In the genomic region with DNA sequence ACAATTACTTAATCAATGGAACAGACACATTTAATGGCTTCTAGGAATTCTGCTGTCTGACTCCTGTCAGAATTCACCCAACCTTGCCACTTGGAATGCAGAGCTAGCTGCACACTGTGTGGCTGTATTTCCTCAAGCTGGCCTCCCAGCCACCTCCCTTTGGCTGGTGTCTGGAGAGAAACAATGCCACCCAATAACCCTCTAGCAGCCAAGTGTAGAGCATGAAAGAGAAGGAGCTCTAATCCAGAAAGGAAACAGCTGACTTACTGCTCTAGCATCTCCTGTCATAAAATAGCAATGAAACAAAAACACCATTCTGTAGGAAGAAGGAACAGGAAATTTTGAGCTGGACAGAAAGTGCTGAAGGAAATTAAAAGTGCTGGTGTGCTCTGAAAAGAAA, we compare ENCODE assay signal across 12 mouse cellular contexts.
DNase-seq lines count a peak whose midpoint lies in the region; ATAC-seq and TF ChIP-seq lines count a peak whose summit lies in the region.
"Had no signal": no experiment of that assay in that cellular context is flagged by ENCODE, and none has a peak within 500 bp of the region (broad histone marks: within the 10 kb centered on the region; RNA-seq: fewer than 3 reads in every experiment).

No protein-coding gene starts in this region.

- no peaks in the 10 kb centered on the region for H3K27me3 ChIP-seq in heart, adult 2 months (ENCODE audit: control insufficient read depth, insufficient read depth, low read length)
- no peaks in the 10 kb centered on the region for H3K27me3 ChIP-seq in kidney, embryonic 16.5 days (ENCODE audit: insufficient read depth, low read length)
- no peaks in the 10 kb centered on the region for H3K27me3 ChIP-seq in kidney, embryonic 14.5 days (ENCODE audit: control insufficient read depth, insufficient read depth, low read length)
- no peaks in the 10 kb centered on the region for H3K27me3 ChIP-seq in neural tube, embryonic 13.5 days
- H3K27me3 ChIP-seq in neural tube, embryonic 15.5 days (replicated peaks) = no peaks in the 10 kb centered on the region

- TF ChIP-seq CTCF in heart, adult 2 months (IDR thresholded peaks at IDR 0.05) = no peak

- TF ChIP-seq POLR2A in heart, adult 2 months (IDR thresholded peaks at IDR 0.05; ENCODE audit: insufficient read depth, low read depth, low read length) = no peak

- peak overlapping the region; percentile 55 for H3K27ac ChIP-seq in heart, adult 2 months
- peak overlapping the region; percentile 64 for H3K27ac ChIP-seq in kidney, embryonic 16.5 days (ENCODE audit: low read length)
- no peak overlapping the region for H3K27ac ChIP-seq in kidney, embryonic 14.5 days (ENCODE audit: low read depth, low read length)
- 0 out of 2 replicates have a peak overlapping the region, but pooled peaks have one; percentile 33 for H3K27ac ChIP-seq in neural tube, embryonic 13.5 days (replicated peaks)
- H3K27ac ChIP-seq in neural tube, embryonic 15.5 days (replicated peaks) = no peak overlapping the region

- peaks cover 19% of the 10 kb centered on the region for H3K4me1 ChIP-seq in heart, adult 2 months (ENCODE audit: control insufficient read depth, insufficient read depth, low read length)
- H3K4me1 ChIP-seq in kidney, embryonic 16.5 days (ENCODE audit: insufficient read depth, low read length) = peaks cover 34% of the 10 kb centered on the region
- peaks cover 30% of the 10 kb centered on the region for H3K4me1 ChIP-seq in kidney, embryonic 14.5 days (ENCODE audit: control insufficient read depth, insufficient read depth, low read length)
- peaks cover 12% of the 10 kb centered on the region; the same call in 1 of the 2 replicates for H3K4me1 ChIP-seq in neural tube, embryonic 13.5 days (replicated peaks)
- peaks cover 7% of the 10 kb centered on the region for H3K4me1 ChIP-seq in neural tube, embryonic 15.5 days

- no peak for TF ChIP-seq EP300 in heart, adult 2 months (IDR thresholded peaks at IDR 0.05; ENCODE audit: insufficient read depth, low read depth, low read length)

- intact Hi-C loops in heart, adult 2 months (cut with DNase I) = loop anchor here (1.0 kb wide), 1 partner anchor 30 kb away; no protein-coding TSS in a partner anchor
- intact Hi-C loops in heart, postnatal 14 days (cut with DNase I) = no loop called here

- DNase-seq in heart, adult 2 months = no peak
- no peak for DNase-seq in heart, postnatal 14 days
- no peak for DNase-seq in cerebellum, adult 9-10 months
- no peak for DNase-seq in embryo, embryonic 11 days
- DNase-seq: cerebellum, adult 2 months; gastrocnemius, postnatal 36 days; spleen, adult 18-20 months had no signal

- H3K9me3 ChIP-seq in kidney, embryonic 16.5 days (ENCODE audit: low read length) = no peaks in the 10 kb centered on the region
- H3K9me3 ChIP-seq in kidney, embryonic 14.5 days (ENCODE audit: control insufficient read depth, low read length) = no peaks in the 10 kb centered on the region
- H3K9me3 ChIP-seq in neural tube, embryonic 13.5 days = no peaks in the 10 kb centered on the region
- no peaks in the 10 kb centered on the region for H3K9me3 ChIP-seq in neural tube, embryonic 15.5 days (replicated peaks)

- H3K4me2 ChIP-seq in kidney, embryonic 16.5 days (replicated peaks; ENCODE audit: low read depth, low read length) = no peak overlapping the region
- no peak overlapping the region for H3K4me2 ChIP-seq in kidney, embryonic 14.5 days (replicated peaks; ENCODE audit: low read depth, low read length)
- no peak overlapping the region for H3K4me2 ChIP-seq in neural tube, embryonic 13.5 days
- H3K4me2 ChIP-seq in neural tube, embryonic 15.5 days = no peak overlapping the region

- no peak overlapping the region for H3K9ac ChIP-seq in heart, adult 2 months (ENCODE audit: low read depth, low read length)
- H3K9ac ChIP-seq in kidney, embryonic 16.5 days (replicated peaks; ENCODE audit: low read length) = no peak overlapping the region
- H3K9ac ChIP-seq in kidney, embryonic 14.5 days (ENCODE audit: low read depth, low read length) = no peak overlapping the region
- H3K9ac ChIP-seq in neural tube, embryonic 13.5 days = no peak overlapping the region
- no peak overlapping the region for H3K9ac ChIP-seq in neural tube, embryonic 15.5 days (replicated peaks)

- peaks cover 10% of the 10 kb centered on the region for H3K36me3 ChIP-seq in heart, adult 2 months (ENCODE audit: control insufficient read depth, insufficient read depth, low read length)
- H3K36me3 ChIP-seq in kidney, embryonic 16.5 days (ENCODE audit: insufficient read depth, low read length) = 0 out of 2 replicates have a peak, but pooled peaks cover 2% of the 10 kb centered on the region
- no peaks in the 10 kb centered on the region for H3K36me3 ChIP-seq in kidney, embryonic 14.5 days (ENCODE audit: control insufficient read depth, insufficient read depth, low read length)
- peaks cover 47% of the 10 kb centered on the region for H3K36me3 ChIP-seq in neural tube, embryonic 13.5 days
- H3K36me3 ChIP-seq in neural tube, embryonic 15.5 days = peaks cover 36% of the 10 kb centered on the region

- H3K79me2 ChIP-seq in heart, adult 2 months (replicated peaks; ENCODE audit: control insufficient read depth, insufficient read depth, low read length) = no peaks in the 10 kb centered on the region

- no peak for ATAC-seq in kidney, embryonic 16.5 days (ENCODE audit: low FRiP score, low TSS enrichment)
- ATAC-seq in kidney, embryonic 14.5 days (ENCODE audit: low FRiP score, low TSS enrichment) = no peak
- ATAC-seq in neural tube, embryonic 13.5 days (ENCODE audit: low read depth) = no peak
- ATAC-seq in neural tube, embryonic 15.5 days (ENCODE audit: low FRiP score) = no peak
- ATAC-seq: inflammation-experienced regulatory T-cells, adult 6 months had no signal

- H3K4me3 ChIP-seq in heart, adult 2 months = no peak overlapping the region
- no peak overlapping the region for H3K4me3 ChIP-seq in kidney, embryonic 16.5 days (ENCODE audit: low read length)
- no peak overlapping the region for H3K4me3 ChIP-seq in kidney, embryonic 14.5 days (ENCODE audit: low read length)
- no peak overlapping the region for H3K4me3 ChIP-seq in neural tube, embryonic 13.5 days
- no peak overlapping the region for H3K4me3 ChIP-seq in neural tube, embryonic 15.5 days (replicated peaks)

Comparison
In these comparisons a context has a peak if more than half of its experiments do, and no peak if none do; other contexts are left out.
1. H3K27ac ChIP-seq: peak in heart, adult 2 months (single experiment), kidney, embryonic 16.5 days (single experiment) and neural tube, embryonic 13.5 days (single experiment); none in kidney, embryonic 14.5 days (single experiment) and neural tube, embryonic 15.5 days (single experiment).